Mouse (Mus musculus): ENCODE data around the gene Ptgs2. TPM values are rescaled to one million over a fixed set of nuclear protein-coding genes. Genes with fewer than 3 reads are reported as not detected.

Ptgs2 gene
- polyA plus RNA-seq, 1 experiment from 2014 or later = 0.07 TPM

- Histone ChIP-seq H3K9ac (ENCODE audit: low read length) (no peak overlapping the region), H3K4me3 (ENCODE audit: low read depth, low read length) (no peak overlapping the region)
These were observed 35.5 kb downstream of the Ptgs2 start for GRCm38 (mm10) chr1:150135350-150135749.

GRCm38 (mm10) chr1:150139730-150140129 is 39.9 kb downstream of the Ptgs2 start:
- no peaks in the 10 kb centered on the region for H3K9me3 ChIP-seq (ENCODE audit: control insufficient read depth, low read length)
- H3K4me1 ChIP-seq (replicated peaks; ENCODE audit: control insufficient read depth, insufficient read depth, low read length) = no peaks in the 10 kb centered on the region
- WGBS = 87% methylated on average over 9 of the region's 9 CpGs
- H3K4me3 ChIP-seq (ENCODE audit: low read depth, low read length) = no peak overlapping the region
- no peak overlapping the region for H3K27ac ChIP-seq (ENCODE audit: low read depth, low read length)
- DNase-seq (ENCODE audit: low spot score) (no peak), ATAC-seq (replicated peaks; ENCODE audit: low FRiP score) (no peak)
- no peak overlapping the region for H3K9ac ChIP-seq (ENCODE audit: low read length)
- no peaks in the 10 kb centered on the region for H3K27me3 ChIP-seq (ENCODE audit: control insufficient read depth, insufficient read depth, low read length)
- H3K36me3 ChIP-seq (ENCODE audit: control insufficient read depth, insufficient read depth, low read length) = no peaks in the 10 kb centered on the region
- H3K4me2 ChIP-seq (ENCODE audit: low read depth, low read length, severe bottlenecking) = no peak overlapping the region

More at GRCm38 (mm10) chr1:150135350-150135749, 35.5 kb downstream of the Ptgs2 start:
- Histone ChIP-seq H3K27me3 (ENCODE audit: control insufficient read depth, insufficient read depth, low read length) (no peaks in the 10 kb centered on the region), H3K4me1 (replicated peaks; ENCODE audit: control insufficient read depth, insufficient read depth, low read length) (no peaks in the 10 kb centered on the region), H3K27ac (ENCODE audit: low read depth, low read length) (no peak overlapping the region), H3K9me3 (ENCODE audit: control insufficient read depth, low read length) (no peaks in the 10 kb centered on the region), H3K4me2 (ENCODE audit: low read depth, low read length, severe bottlenecking) (no peak overlapping the region), H3K36me3 (ENCODE audit: control insufficient read depth, insufficient read depth, low read length) (no peaks in the 10 kb centered on the region)
- ATAC-seq (replicated peaks; ENCODE audit: low FRiP score) = no peak
- no peak for DNase-seq (ENCODE audit: low spot score)

- Histone ChIP-seq H3K9me3 (ENCODE audit: control insufficient read depth, low read length) (no peaks in the 10 kb centered on the region), H3K27me3 (ENCODE audit: control insufficient read depth, insufficient read depth, low read length) (no peaks in the 10 kb centered on the region), H3K4me1 (replicated peaks; ENCODE audit: control insufficient read depth, insufficient read depth, low read length) (no peaks in the 10 kb centered on the region), H3K36me3 (ENCODE audit: control insufficient read depth, insufficient read depth, low read length) (no peaks in the 10 kb centered on the region), H3K4me3 (ENCODE audit: low read depth, low read length) (no peak overlapping the region), H3K4me2 (ENCODE audit: low read depth, low read length, severe bottlenecking) (no peak overlapping the region), H3K27ac (ENCODE audit: low read depth, low read length) (no peak overlapping the region), H3K9ac (ENCODE audit: low read length) (no peak overlapping the region)
- WGBS = 89% methylated on average over 1 of the region's 1 CpGs
- no peak for DNase-seq (ENCODE audit: low spot score)
- ATAC-seq (replicated peaks; ENCODE audit: low FRiP score) = no peak
These were observed 42.1 kb downstream of the Ptgs2 start for GRCm38 (mm10) chr1:150141939-150142338.

- Histone ChIP-seq H3K4me2 (ENCODE audit: low read depth, low read length, severe bottlenecking) (no peak overlapping the region), H3K36me3 (ENCODE audit: control insufficient read depth, insufficient read depth, low read length) (no peaks in the 10 kb centered on the region), H3K4me3 (ENCODE audit: low read depth, low read length) (no peak overlapping the region), H3K27me3 (ENCODE audit: control insufficient read depth, insufficient read depth, low read length) (no peaks in the 10 kb centered on the region), H3K9ac (ENCODE audit: low read length) (no peak overlapping the region), H3K27ac (ENCODE audit: low read depth, low read length) (no peak overlapping the region), H3K9me3 (ENCODE audit: control insufficient read depth, low read length) (no peaks in the 10 kb centered on the region), H3K4me1 (replicated peaks; ENCODE audit: control insufficient read depth, insufficient read depth, low read length) (no peaks in the 10 kb centered on the region)
- DNase-seq (ENCODE audit: low spot score) = no peak
- 88% methylated on average over 1 of the region's 1 CpGs for WGBS
- no peak for ATAC-seq (replicated peaks; ENCODE audit: low FRiP score)
These were observed 43.7 kb downstream of the Ptgs2 start for GRCm38 (mm10) chr1:150143578-150143977.

- no peak overlapping the region for H3K27ac ChIP-seq (ENCODE audit: low read depth, low read length)
- ATAC-seq (replicated peaks; ENCODE audit: low FRiP score) (no peak), DNase-seq (ENCODE audit: low spot score) (no peak)
- H3K9ac ChIP-seq (ENCODE audit: low read length) = no peak overlapping the region
- H3K27me3 ChIP-seq (ENCODE audit: control insufficient read depth, insufficient read depth, low read length) = no peaks in the 10 kb centered on the region
- H3K4me1 ChIP-seq (replicated peaks; ENCODE audit: control insufficient read depth, insufficient read depth, low read length) = no peaks in the 10 kb centered on the region
- 90% methylated on average over 8 of the region's 8 CpGs for WGBS
- H3K36me3 ChIP-seq (ENCODE audit: control insufficient read depth, insufficient read depth, low read length) = no peaks in the 10 kb centered on the region
- H3K4me2 ChIP-seq (ENCODE audit: low read depth, low read length, severe bottlenecking) = no peak overlapping the region
- no peak overlapping the region for H3K4me3 ChIP-seq (ENCODE audit: low read depth, low read length)
- H3K9me3 ChIP-seq (ENCODE audit: control insufficient read depth, low read length) = no peaks in the 10 kb centered on the region
These were observed 45.2 kb downstream of the Ptgs2 start for GRCm38 (mm10) chr1:150145049-150145448.

GRCm38 (mm10) chr1:150147272-150147671 is 47.4 kb downstream of the Ptgs2 start:
- DNase-seq (ENCODE audit: low spot score) = no peak
- no peak for ATAC-seq (replicated peaks; ENCODE audit: low FRiP score)
- H3K4me1 ChIP-seq (replicated peaks; ENCODE audit: control insufficient read depth, insufficient read depth, low read length) = no peaks in the 10 kb centered on the region

GRCm38 (mm10) chr1:150151411-150151810 is 51.6 kb downstream of the Ptgs2 start:
- Histone ChIP-seq H3K4me1 (replicated peaks; ENCODE audit: control insufficient read depth, insufficient read depth, low read length) (no peaks in the 10 kb centered on the region), H3K9ac (ENCODE audit: low read length) (no peak overlapping the region), H3K27me3 (ENCODE audit: control insufficient read depth, insufficient read depth, low read length) (no peaks in the 10 kb centered on the region), H3K4me3 (ENCODE audit: low read depth, low read length) (no peak overlapping the region), H3K9me3 (ENCODE audit: control insufficient read depth, low read length) (no peaks in the 10 kb centered on the region), H3K36me3 (ENCODE audit: control insufficient read depth, insufficient read depth, low read length) (no peaks in the 10 kb centered on the region), H3K27ac (ENCODE audit: low read depth, low read length) (no peak overlapping the region), H3K4me2 (ENCODE audit: low read depth, low read length, severe bottlenecking) (no peak overlapping the region)
- ATAC-seq (replicated peaks; ENCODE audit: low FRiP score) (no peak), DNase-seq (ENCODE audit: low spot score) (no peak)
- WGBS = 80% methylated on average over 3 of the region's 3 CpGs

More at GRCm38 (mm10) chr1:150147272-150147671, 47.4 kb downstream of the Ptgs2 start:
- WGBS = 85% methylated on average over 4 of the region's 4 CpGs
- Histone ChIP-seq H3K9me3 (ENCODE audit: control insufficient read depth, low read length) (no peaks in the 10 kb centered on the region), H3K27me3 (ENCODE audit: control insufficient read depth, insufficient read depth, low read length) (no peaks in the 10 kb centered on the region), H3K27ac (ENCODE audit: low read depth, low read length) (no peak overlapping the region), H3K4me2 (ENCODE audit: low read depth, low read length, severe bottlenecking) (no peak overlapping the region), H3K36me3 (ENCODE audit: control insufficient read depth, insufficient read depth, low read length) (no peaks in the 10 kb centered on the region), H3K4me3 (ENCODE audit: low read depth, low read length) (no peak overlapping the region), H3K9ac (ENCODE audit: low read length) (no peak overlapping the region)

Small RNA genes within 50 kb of the gene (microRNA-seq; reads per million reads assigned to microRNA genes)
- gene Gm44329 (ENCODE audit: insufficient number of aligned reads) = not detected

Other genes with a start within 250 kb of the Ptgs2 start
- 3.4 and 4.6 TPM in 2 replicates for gene Pla2g4a, start 138.7 kb upstream of the Ptgs2 start, polyA plus RNA-seq (2014; fragmentation: Nextera tagmentation; extraction: Ambion mirVana)
- 0.40 TPM in 1 of 2 replicates, not detected in the other for gene Pdc, start 219.4 kb downstream of the Ptgs2 start, polyA plus RNA-seq (2014; fragmentation: Nextera tagmentation; extraction: Ambion mirVana)